Mouse (Mus musculus): Measurements from ENCODE around the gene Usp54. TPM values are rescaled to one million over a fixed set of nuclear protein-coding genes. Genes with fewer than 3 reads are reported as not detected.
A peak's percentile ranks its signal among the peaks of the same experiment; 100 is the strongest.
"Not testable (repeated sequence)": the region's sequence is repeated elsewhere in the genome, so short reads cannot be mapped to it uniquely, and the experiment has no call there.

The Usp54 gene
- polyA plus RNA-seq, 3 experiments from 2014 or later, result 1.6 to 2.6 (median 1.7) TPM

- ATAC-seq, result no peak
Measured at GRCm38 (mm10) chr14:20609519-20609918, 31.3 kb downstream of the Usp54 start.

- ATAC-seq, result no peak
Measured at GRCm38 (mm10) chr14:20607396-20608126, 33.3 kb downstream of the Usp54 start.

- ATAC-seq, result no peak
Measured at GRCm38 (mm10) chr14:20601287-20601686, 39.6 kb downstream of the Usp54 start.

GRCm38 (mm10) chr14:20600203-20600602, 40.7 kb downstream of the Usp54 start:
- ATAC-seq, result no peak

GRCm38 (mm10) chr14:20599542-20599941, 41.3 kb downstream of the Usp54 start:
- ATAC-seq, result no peak

- no peak for ATAC-seq
Measured at GRCm38 (mm10) chr14:20595781-20596180, 45.1 kb downstream of the Usp54 start.

GRCm38 (mm10) chr14:20587458-20587857, 53.4 kb downstream of the Usp54 start:
- ATAC-seq, result no peak

GRCm38 (mm10) chr14:20578822-20579407, 61.9 kb downstream of the Usp54 start:
- no peak for ATAC-seq

GRCm38 (mm10) chr14:20576179-20576578, 64.7 kb downstream of the Usp54 start:
- ATAC-seq, result peak; percentile 85

- ATAC-seq, result not testable (repeated sequence)
Measured at GRCm38 (mm10) chr14:20573196-20573595, 67.7 kb downstream of the Usp54 start.

GRCm38 (mm10) chr14:20565256-20566021, 75.4 kb downstream of the Usp54 start:
- no peak for ATAC-seq

- no peak for ATAC-seq
Measured at GRCm38 (mm10) chr14:20564692-20565091, 76.2 kb downstream of the Usp54 start.

GRCm38 (mm10) chr14:20561897-20562296, 79.0 kb downstream of the Usp54 start:
- no peak for ATAC-seq

GRCm38 (mm10) chr14:20550136-20550535, 90.7 kb downstream of the Usp54 start:
- no peak for ATAC-seq

- peak; percentile 82 for ATAC-seq
Measured at GRCm38 (mm10) chr14:20546415-20546814, 94.4 kb downstream of the Usp54 start, which contains the start of gene Ppp3cb. Ppp3cb (minus strand) TSS chr14:20546573.

GRCm38 (mm10) chr14:20545529-20546331, 95.1 kb downstream of the Usp54 start:
- peak; percentile 68 for ATAC-seq

GRCm38 (mm10) chr14:20544467-20545411, 96.1 kb downstream of the Usp54 start:
- ATAC-seq, result no peak

- no peak for ATAC-seq
Measured at GRCm38 (mm10) chr14:20529643-20530042, 111.2 kb downstream of the Usp54 start.

GRCm38 (mm10) chr14:20520179-20520578, 120.7 kb downstream of the Usp54 start:
- ATAC-seq, result no peak

- no peak for ATAC-seq
Measured at GRCm38 (mm10) chr14:20508424-20508823, 132.4 kb downstream of the Usp54 start.

- ATAC-seq, result peak; percentile 98
Measured at GRCm38 (mm10) chr14:20502966-20503365, 137.9 kb downstream of the Usp54 start.
